15 mouse cellular contexts compared by ENCODE assay signal in the genomic region with DNA sequence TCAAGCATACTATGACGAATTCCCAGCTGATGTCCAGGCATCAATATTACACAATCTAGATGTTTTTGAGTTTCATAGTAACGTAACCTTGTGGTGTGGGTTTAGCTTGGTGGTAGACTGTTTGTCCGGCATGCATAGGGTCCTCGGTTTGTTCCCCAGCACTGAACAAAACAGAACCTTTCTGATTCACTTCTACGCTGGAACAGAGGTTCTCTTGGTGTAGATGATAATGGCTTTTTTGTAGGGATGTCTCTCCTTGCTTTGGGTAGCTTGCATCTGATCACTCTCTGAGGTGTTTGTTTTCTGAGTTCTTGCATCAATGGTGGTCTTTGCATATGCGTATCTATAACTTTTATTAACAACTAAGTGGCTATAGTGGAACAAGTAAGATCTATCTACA.
"Had no signal": no experiment of that assay in that cellular context is flagged by ENCODE, and none has a peak within 500 bp of the region (broad histone marks: within the 10 kb centered on the region; RNA-seq: fewer than 3 reads in every experiment).

No protein-coding gene starts in this region.

- H3K9me3 ChIP-seq: neural tube, embryonic 13.5 days; neural tube, embryonic 15.5 days; stomach, embryonic 15.5 days had no signal

- DNase-seq: retina, postnatal 1 day; right cerebral cortex, adult 18-20 months; right cerebral cortex, postnatal 14 days; right cerebral cortex, postnatal 25 days; right cerebral cortex, postnatal 4 days; thymus, adult 18-20 months; thymus, adult 2 months; thymus, postnatal 14 days; thymus, postnatal 25 days; thymus, postnatal 36 days; thymus, postnatal 4 days had no signal

- H3K4me2 ChIP-seq: neural tube, embryonic 13.5 days; neural tube, embryonic 15.5 days; stomach, embryonic 15.5 days had no signal

- H3K4me3 ChIP-seq: neural tube, embryonic 13.5 days; neural tube, embryonic 15.5 days; stomach, embryonic 15.5 days had no signal

- H3K27me3 ChIP-seq: neural tube, embryonic 13.5 days; neural tube, embryonic 15.5 days; stomach, embryonic 15.5 days had no signal

- H3K4me1 ChIP-seq: neural tube, embryonic 13.5 days; neural tube, embryonic 15.5 days; stomach, embryonic 15.5 days had no signal

- H3K9ac ChIP-seq: neural tube, embryonic 13.5 days; neural tube, embryonic 15.5 days; stomach, embryonic 15.5 days had no signal

- H3K27ac ChIP-seq: neural tube, embryonic 13.5 days; neural tube, embryonic 15.5 days; stomach, embryonic 15.5 days; stomach, postnatal 0 days had no signal

- H3K36me3 ChIP-seq: neural tube, embryonic 13.5 days; neural tube, embryonic 15.5 days; stomach, embryonic 15.5 days had no signal
